Mouse (Mus musculus): ENCODE results near the gene Dlgap1. TPM values are rescaled to one million over a fixed set of nuclear protein-coding genes. Genes with fewer than 3 reads are reported as not detected.
"Not testable (repeated sequence)": the region's sequence is repeated elsewhere in the genome, so short reads cannot be mapped to it uniquely, and the experiment has no call there.

Gene Dlgap1
- polyA plus RNA-seq, 1 experiment from 2014 or later = 34.5 TPM

DNA sequence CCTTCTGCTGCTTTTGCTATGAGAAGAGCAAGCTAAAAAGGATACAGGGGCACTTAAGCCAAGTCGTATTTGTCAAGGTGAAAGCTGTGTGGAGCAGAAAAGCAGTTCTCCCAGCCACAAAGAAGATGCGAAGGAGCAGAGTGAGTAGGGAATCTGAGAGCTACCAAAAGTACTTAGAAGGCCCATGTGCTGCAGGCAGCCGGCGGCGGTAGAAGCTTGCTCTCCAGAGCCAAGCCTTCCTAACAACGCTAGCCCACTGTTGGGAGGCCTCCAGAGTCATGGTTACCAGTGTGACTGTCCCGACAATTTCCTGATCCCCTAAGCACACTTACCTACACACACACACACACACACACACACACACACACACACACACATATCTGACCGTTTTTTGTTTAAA lies 614.2 kb downstream of the Dlgap1 start:
- no peaks in the 10 kb centered on the region for H3K4me1 ChIP-seq (ENCODE audit: control insufficient read depth, insufficient read depth, low read length)
- no peak overlapping the region for H3K9ac ChIP-seq (ENCODE audit: low read depth, low read length)
- no peak overlapping the region for H3K27ac ChIP-seq (ENCODE audit: low read length)
- H3K36me3 ChIP-seq (ENCODE audit: control insufficient read depth, insufficient read depth, low read length) = no peaks in the 10 kb centered on the region
- no peaks in the 10 kb centered on the region for H3K27me3 ChIP-seq (ENCODE audit: control insufficient read depth, insufficient read depth, low read depth, low read length)
- no peak overlapping the region for H3K4me2 ChIP-seq (ENCODE audit: low read length)
- 66% methylated on average over 8 of the region's 8 CpGs for WGBS
- no peak overlapping the region for H3K4me3 ChIP-seq (ENCODE audit: low read depth, low read length)
- no peaks in the 10 kb centered on the region for H3K9me3 ChIP-seq (replicated peaks; ENCODE audit: control insufficient read depth, low read length, poor library complexity, severe bottlenecking)
- ATAC-seq = no peak

DNA sequence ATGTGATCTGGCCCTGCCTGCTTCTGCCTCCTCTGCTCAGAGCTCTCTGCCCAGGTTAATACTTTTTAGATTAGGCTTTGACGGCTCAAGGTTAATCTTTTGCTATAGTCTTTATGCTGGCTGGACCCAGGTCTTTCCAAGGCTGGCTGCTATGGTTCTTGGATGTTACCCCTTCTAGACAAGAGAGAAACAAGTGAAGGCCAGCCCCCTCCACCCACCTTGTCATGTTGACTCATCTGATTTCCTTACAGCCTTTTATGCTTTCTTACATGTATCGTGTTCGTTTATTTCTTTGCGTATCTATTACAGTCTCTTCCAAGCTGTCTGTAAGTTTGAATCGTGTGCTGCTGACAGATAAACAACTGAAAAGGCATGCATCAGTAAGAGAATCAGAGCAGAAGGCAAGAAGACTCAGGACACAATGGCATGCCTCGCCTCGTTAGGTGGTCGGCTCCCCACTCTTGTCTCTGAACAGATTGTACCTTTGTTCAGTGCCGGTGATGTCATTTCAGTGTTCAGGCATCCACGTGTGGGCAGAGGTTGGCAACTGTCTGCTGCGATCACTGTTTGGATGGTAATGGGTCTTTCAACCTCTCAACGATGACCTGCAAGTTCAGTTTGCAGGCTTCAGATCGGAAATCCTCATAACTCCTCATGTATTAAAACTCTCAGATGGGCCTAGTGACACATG lies 618.0 kb downstream of the Dlgap1 start:
- WGBS = 74% methylated on average over 13 of the region's 13 CpGs
- Histone ChIP-seq H3K9ac (ENCODE audit: low read depth, low read length) (no peak overlapping the region), H3K27ac (ENCODE audit: low read length) (no peak overlapping the region), H3K27me3 (ENCODE audit: control insufficient read depth, insufficient read depth, low read depth, low read length) (no peaks in the 10 kb centered on the region), H3K9me3 (replicated peaks; ENCODE audit: control insufficient read depth, low read length, poor library complexity, severe bottlenecking) (no peaks in the 10 kb centered on the region), H3K36me3 (ENCODE audit: control insufficient read depth, insufficient read depth, low read length) (no peaks in the 10 kb centered on the region), H3K4me1 (ENCODE audit: control insufficient read depth, insufficient read depth, low read length) (peaks cover 13% of the 10 kb centered on the region; the same call in 1 of the 2 replicates), H3K4me2 (ENCODE audit: low read length) (no peak overlapping the region), H3K4me3 (ENCODE audit: low read depth, low read length) (no peak overlapping the region)
- ATAC-seq = no peak

DNA sequence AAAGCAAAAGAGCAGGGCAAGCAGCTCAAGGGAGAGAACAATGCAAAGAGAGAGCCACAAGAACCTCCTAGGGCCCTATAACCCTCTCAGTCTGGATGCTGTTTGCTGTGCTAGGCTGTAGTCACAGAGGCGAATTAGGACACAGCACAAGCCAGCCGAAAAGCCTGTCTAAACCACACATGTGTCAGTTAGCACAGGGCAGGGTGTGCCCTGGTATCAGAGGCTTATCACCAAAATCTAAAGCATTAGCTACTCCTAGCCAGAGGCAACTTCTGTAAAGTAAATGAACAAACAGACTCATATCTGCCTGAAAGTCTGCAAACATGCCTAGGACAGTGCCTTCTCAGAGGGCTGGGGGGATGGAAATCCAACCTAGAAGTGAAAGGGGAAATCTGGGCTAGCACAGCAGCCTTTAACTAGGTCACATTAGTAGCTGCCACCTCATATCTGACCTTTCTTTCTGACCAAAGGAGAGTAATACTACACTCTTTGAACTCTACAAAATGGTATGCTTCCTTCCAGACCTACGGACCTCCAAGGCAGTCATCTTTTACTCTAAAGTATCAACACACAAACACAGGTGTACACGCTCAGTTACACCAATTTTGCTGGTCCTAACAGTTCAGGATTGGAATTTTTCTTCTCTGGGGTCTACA lies 619.2 kb downstream of the Dlgap1 start:
- ATAC-seq = peak; percentile 18; the same call in 1 of the 2 replicates
- WGBS = 85% methylated on average over 2 of the region's 4 CpGs
- H3K4me1 ChIP-seq (ENCODE audit: control insufficient read depth, insufficient read depth, low read length) = peaks cover 13% of the 10 kb centered on the region; the same call in 1 of the 2 replicates
- not testable (repeated sequence) for H3K27me3 ChIP-seq (ENCODE audit: control insufficient read depth, insufficient read depth, low read depth, low read length); H3K9me3 ChIP-seq (replicated peaks; ENCODE audit: control insufficient read depth, low read length, poor library complexity, severe bottlenecking); H3K4me2 ChIP-seq (ENCODE audit: low read length); H3K27ac ChIP-seq (ENCODE audit: low read length); H3K4me3 ChIP-seq (ENCODE audit: low read depth, low read length); H3K36me3 ChIP-seq (ENCODE audit: control insufficient read depth, insufficient read depth, low read length); H3K9ac ChIP-seq (ENCODE audit: low read depth, low read length)

DNA sequence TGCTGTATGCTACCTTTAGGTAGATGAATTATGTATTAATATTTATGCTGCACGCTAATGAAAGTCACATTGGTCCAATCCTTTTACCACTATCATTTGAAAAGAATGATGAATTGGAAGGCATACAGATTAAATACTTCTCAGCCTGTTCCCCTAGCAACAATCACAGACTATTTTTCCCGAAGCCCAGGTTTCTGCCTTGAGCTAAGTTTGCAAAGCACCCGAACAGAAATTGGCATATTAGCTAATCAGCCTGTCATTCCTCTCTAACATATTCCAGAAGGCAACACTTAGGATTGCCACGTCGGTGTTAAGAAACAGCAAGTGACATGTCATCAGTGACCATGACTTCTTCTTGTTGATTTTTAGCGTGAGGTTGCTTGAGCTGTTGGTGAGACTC lies 619.8 kb downstream of the Dlgap1 start:
- Histone ChIP-seq H3K27me3 (ENCODE audit: control insufficient read depth, insufficient read depth, low read depth, low read length) (no peaks in the 10 kb centered on the region), H3K27ac (ENCODE audit: low read length) (peak overlapping the region; percentile 9; the same call in 1 of the 2 replicates), H3K9ac (ENCODE audit: low read depth, low read length) (no peak overlapping the region), H3K4me3 (ENCODE audit: low read depth, low read length) (no peak overlapping the region), H3K4me2 (ENCODE audit: low read length) (no peak overlapping the region; the same call in 1 of the 2 replicates), H3K36me3 (ENCODE audit: control insufficient read depth, insufficient read depth, low read length) (peaks cover 3% of the 10 kb centered on the region; the same call in 1 of the 2 replicates), H3K9me3 (replicated peaks; ENCODE audit: control insufficient read depth, low read length, poor library complexity, severe bottlenecking) (no peaks in the 10 kb centered on the region), H3K4me1 (ENCODE audit: control insufficient read depth, insufficient read depth, low read length) (peaks cover 13% of the 10 kb centered on the region; the same call in 1 of the 2 replicates)
- ATAC-seq = peak; percentile 54; the same call in 1 of the 2 replicates
- WGBS = 41% methylated on average over 6 of the region's 6 CpGs

DNA sequence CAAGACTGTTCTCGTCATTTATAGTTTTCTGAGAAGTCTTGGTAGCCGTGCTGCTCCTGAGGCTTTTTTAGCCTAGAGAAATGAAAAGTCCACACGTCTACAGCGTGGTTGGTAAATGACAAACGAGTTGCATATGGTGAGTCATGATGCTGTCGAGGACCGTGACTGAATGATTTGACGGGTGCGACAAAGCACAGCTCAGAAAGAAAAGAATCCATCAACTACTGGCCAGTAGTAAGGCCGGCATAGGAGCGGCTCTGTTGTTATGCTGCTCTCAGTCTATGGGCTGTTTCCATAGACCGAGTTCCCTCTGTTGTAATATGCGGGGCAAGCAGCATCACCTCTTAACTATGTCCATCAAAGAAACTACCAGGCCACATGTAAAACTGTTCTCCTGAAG lies 620.3 kb downstream of the Dlgap1 start:
- H3K9me3 ChIP-seq (replicated peaks; ENCODE audit: control insufficient read depth, low read length, poor library complexity, severe bottlenecking) = no peaks in the 10 kb centered on the region
- no peak overlapping the region for H3K4me3 ChIP-seq (ENCODE audit: low read depth, low read length)
- peaks cover 13% of the 10 kb centered on the region; the same call in 1 of the 2 replicates for H3K4me1 ChIP-seq (ENCODE audit: control insufficient read depth, insufficient read depth, low read length)
- H3K36me3 ChIP-seq (ENCODE audit: control insufficient read depth, insufficient read depth, low read length) = peaks cover 3% of the 10 kb centered on the region; the same call in 1 of the 2 replicates
- no peaks in the 10 kb centered on the region for H3K27me3 ChIP-seq (ENCODE audit: control insufficient read depth, insufficient read depth, low read depth, low read length)
- ATAC-seq = peak; percentile 76; the same call in 1 of the 2 replicates
- H3K9ac ChIP-seq (ENCODE audit: low read depth, low read length) = no peak overlapping the region
- H3K27ac ChIP-seq (ENCODE audit: low read length) = peak overlapping the region; percentile 9; the same call in 1 of the 2 replicates
- WGBS = 52% methylated on average over 13 of the region's 13 CpGs
- H3K4me2 ChIP-seq (ENCODE audit: low read length) = no peak overlapping the region; the same call in 1 of the 2 replicates

DNA sequence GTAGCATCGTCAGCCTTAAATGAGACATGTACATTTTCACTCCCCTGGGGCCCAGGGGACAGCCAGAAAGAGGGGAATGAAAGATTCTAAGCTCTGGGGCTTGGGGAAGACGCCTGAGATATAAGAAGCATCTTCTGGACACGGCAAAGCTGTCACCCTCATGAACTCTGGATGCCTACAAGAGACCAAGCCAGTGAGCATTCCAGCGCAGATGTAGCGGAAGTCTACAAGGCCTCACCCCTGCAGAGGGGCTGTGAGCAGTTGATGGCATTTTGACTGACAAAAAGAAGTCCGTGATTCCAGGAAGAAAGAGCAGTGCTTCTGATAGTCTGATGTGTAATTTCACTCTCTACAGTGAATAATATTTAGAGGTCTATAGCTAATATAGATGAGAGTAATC lies 621.6 kb downstream of the Dlgap1 start:
- no peak for ATAC-seq
- H3K4me2 ChIP-seq (ENCODE audit: low read length) = no peak overlapping the region

DNA sequence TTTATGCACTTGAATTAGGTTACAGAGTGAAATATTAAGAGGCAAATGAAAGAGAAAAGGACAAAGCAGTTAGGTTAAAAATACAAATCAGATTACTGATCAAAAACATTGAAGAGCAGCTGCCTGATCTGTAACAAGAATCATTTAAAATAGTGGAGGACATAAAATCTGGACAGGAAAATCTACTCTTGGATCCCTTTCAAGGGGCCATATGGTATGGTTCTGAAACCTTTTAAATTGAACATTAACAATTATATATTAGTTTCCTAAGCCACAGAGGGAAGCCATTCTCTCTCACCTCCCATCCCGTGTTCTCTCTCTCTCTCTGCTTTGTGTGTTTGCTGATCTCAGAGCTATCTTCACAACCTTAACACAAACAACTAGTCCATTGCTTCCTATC lies 625.4 kb downstream of the Dlgap1 start:
- Histone ChIP-seq H3K36me3 (ENCODE audit: control insufficient read depth, insufficient read depth, low read length) (peaks cover 3% of the 10 kb centered on the region; the same call in 1 of the 2 replicates), H3K4me3 (ENCODE audit: low read depth, low read length) (no peak overlapping the region), H3K4me2 (ENCODE audit: low read length) (no peak overlapping the region), H3K27me3 (ENCODE audit: control insufficient read depth, insufficient read depth, low read depth, low read length) (no peaks in the 10 kb centered on the region), H3K9ac (ENCODE audit: low read depth, low read length) (no peak overlapping the region), H3K4me1 (ENCODE audit: control insufficient read depth, insufficient read depth, low read length) (0 out of 2 replicates have a peak, but pooled peaks cover 7% of the 10 kb centered on the region), H3K27ac (ENCODE audit: low read length) (no peak overlapping the region), H3K9me3 (replicated peaks; ENCODE audit: control insufficient read depth, low read length, poor library complexity, severe bottlenecking) (no peaks in the 10 kb centered on the region)
- 75% methylated on average over 1 of the region's 1 CpGs for WGBS
- ATAC-seq = no peak

More for the DNA sequence above, 621.6 kb downstream of the Dlgap1 start:
- no peak overlapping the region for H3K9ac ChIP-seq (ENCODE audit: low read depth, low read length)
- peaks cover 3% of the 10 kb centered on the region; the same call in 1 of the 2 replicates for H3K36me3 ChIP-seq (ENCODE audit: control insufficient read depth, insufficient read depth, low read length)
- WGBS = 54% methylated on average over 6 of the region's 6 CpGs
- no peak overlapping the region for H3K27ac ChIP-seq (ENCODE audit: low read length)
- no peaks in the 10 kb centered on the region for H3K27me3 ChIP-seq (ENCODE audit: control insufficient read depth, insufficient read depth, low read depth, low read length)
- H3K9me3 ChIP-seq (replicated peaks; ENCODE audit: control insufficient read depth, low read length, poor library complexity, severe bottlenecking) = no peaks in the 10 kb centered on the region
- H3K4me1 ChIP-seq (ENCODE audit: control insufficient read depth, insufficient read depth, low read length) = peaks cover 13% of the 10 kb centered on the region; the same call in 1 of the 2 replicates
- no peak overlapping the region for H3K4me3 ChIP-seq (ENCODE audit: low read depth, low read length)

DNA sequence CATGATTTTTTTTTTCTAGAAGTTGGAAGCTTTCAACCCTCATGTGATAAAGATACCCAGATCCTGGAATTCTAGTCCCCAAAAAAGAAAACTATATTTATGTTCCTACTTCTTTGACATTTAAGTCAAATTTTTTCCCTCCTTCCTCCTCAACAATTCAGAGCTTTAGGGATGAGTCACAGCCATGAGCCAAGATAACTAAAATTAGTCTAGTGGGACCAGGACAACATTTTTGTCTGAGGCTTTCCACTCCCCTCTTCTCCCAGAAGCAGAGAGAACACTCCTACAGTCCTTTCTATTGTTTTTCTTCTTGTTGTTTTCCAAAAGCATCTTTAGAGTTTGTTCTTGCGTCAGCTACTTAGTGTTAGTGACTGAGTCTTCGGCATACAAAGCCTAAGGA lies 627.5 kb downstream of the Dlgap1 start:
- no peak overlapping the region for H3K9ac ChIP-seq (ENCODE audit: low read depth, low read length)
- no peak overlapping the region for H3K4me2 ChIP-seq (ENCODE audit: low read length)
- H3K4me1 ChIP-seq (ENCODE audit: control insufficient read depth, insufficient read depth, low read length) = no peaks in the 10 kb centered on the region
- H3K27ac ChIP-seq (ENCODE audit: low read length) = no peak overlapping the region
- H3K4me3 ChIP-seq (ENCODE audit: low read depth, low read length) = no peak overlapping the region
- 96% methylated on average over 2 of the region's 2 CpGs for WGBS
- H3K36me3 ChIP-seq (ENCODE audit: control insufficient read depth, insufficient read depth, low read length) = peaks cover 3% of the 10 kb centered on the region; the same call in 1 of the 2 replicates
- no peaks in the 10 kb centered on the region for H3K9me3 ChIP-seq (replicated peaks; ENCODE audit: control insufficient read depth, low read length, poor library complexity, severe bottlenecking)
- ATAC-seq = no peak
- no peaks in the 10 kb centered on the region for H3K27me3 ChIP-seq (ENCODE audit: control insufficient read depth, insufficient read depth, low read depth, low read length)

DNA sequence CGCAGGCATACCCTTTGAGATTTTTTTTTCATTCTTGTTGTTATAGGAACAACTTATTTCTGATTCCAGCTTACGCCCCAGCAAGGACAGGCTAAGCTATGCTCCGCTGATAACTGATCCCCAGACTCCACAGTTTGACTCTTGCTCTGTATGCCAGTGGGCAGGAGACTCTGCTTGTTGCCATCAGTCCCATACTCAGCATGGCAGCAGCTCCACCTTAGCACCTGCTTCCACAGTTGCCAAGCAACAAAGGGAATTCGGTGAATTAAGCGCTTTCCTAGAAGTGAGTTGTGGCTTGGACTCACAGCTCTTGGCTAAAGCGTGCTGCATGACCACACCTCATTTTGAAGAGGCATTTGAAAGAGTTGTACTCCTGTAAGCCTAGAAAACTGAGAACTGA lies 631.6 kb downstream of the Dlgap1 start:
- Histone ChIP-seq H3K9ac (ENCODE audit: low read depth, low read length) (no peak overlapping the region), H3K4me1 (ENCODE audit: control insufficient read depth, insufficient read depth, low read length) (no peaks in the 10 kb centered on the region), H3K27ac (ENCODE audit: low read length) (no peak overlapping the region), H3K27me3 (ENCODE audit: control insufficient read depth, insufficient read depth, low read depth, low read length) (no peaks in the 10 kb centered on the region), H3K36me3 (ENCODE audit: control insufficient read depth, insufficient read depth, low read length) (no peaks in the 10 kb centered on the region), H3K4me2 (ENCODE audit: low read length) (no peak overlapping the region), H3K9me3 (replicated peaks; ENCODE audit: control insufficient read depth, low read length, poor library complexity, severe bottlenecking) (no peaks in the 10 kb centered on the region), H3K4me3 (ENCODE audit: low read depth, low read length) (no peak overlapping the region)
- WGBS = 77% methylated on average over 6 of the region's 6 CpGs
- ATAC-seq = peak; percentile 64; the same call in 1 of the 2 replicates
